Mouse (Mus musculus) liver, adult 2 months (tissue): Measurements from ENCODE around the gene Ccdc146.

Source experiments
- CTCF ChIP-seq: fragments of 200-500 bp; IDR thresholded peaks from 2 replicates; pipeline ENCODE4 v1.5.1; 2011; ENCODE audit warnings: low read depth, low read length, control low read depth
- POLR2A ChIP-seq: fragments of 200-500 bp; IDR thresholded peaks from 2 replicates; pipeline ENCODE4 v1.6.1; 2011; ENCODE audit warnings: low read length, control low read depth; ENCODE audit not compliant: insufficient read depth; ENCODE audit errors: extremely low read depth

GRCm38 (mm10) chr5:21370218-21370947, 54.1 kb downstream of the Ccdc146 start:
- TF ChIP-seq POLR2A (no peak), CTCF (no peak)
